Mouse (Mus musculus) midbrain, embryonic 16.5 days (tissue): ENCODE measurements around the gene Cdca7. TPM values are rescaled to one million over a fixed set of nuclear protein-coding genes. Genes with fewer than 3 reads are reported as not detected.

ENCODE experiments used
- ATAC-seq: fragments of 200-750 bp; cut with Nextera tagmentation; 2 replicates; pipeline ENCODE4 v1.8.0; 2017; ENCODE audit warnings: moderate TSS enrichment
- H3K27ac ChIP-seq: fragments of 300-500 bp; sonication (generic); 2 replicates; pipeline ENCODE4 v1.5.1; 2014; ENCODE audit warnings: mild to moderate bottlenecking, low read length, mixed read lengths
- H3K27me3 ChIP-seq: fragments of 300-500 bp; sonication (generic); 2 replicates; pipeline ENCODE4 v1.6.1; 2014; ENCODE audit warnings: low read depth, low read length, mixed read lengths; ENCODE audit not compliant: control insufficient read depth, insufficient read depth
- H3K36me3 ChIP-seq: fragments of 300-500 bp; sonication (generic); 2 replicates; pipeline ENCODE4 v1.6.1; 2014; ENCODE audit warnings: mild to moderate bottlenecking, low read length, moderate library complexity, mixed read lengths; ENCODE audit not compliant: control insufficient read depth, insufficient read depth
- H3K4me1 ChIP-seq: fragments of 300-500 bp; sonication (generic); 2 replicates; pipeline ENCODE4 v1.6.1; 2014; ENCODE audit warnings: mild to moderate bottlenecking, low read length, mixed read lengths; ENCODE audit not compliant: control insufficient read depth, insufficient read depth
- H3K4me2 ChIP-seq: fragments of 300-500 bp; sonication (generic); 2 replicates; pipeline ENCODE4 v1.6.1; 2014; ENCODE audit warnings: mild to moderate bottlenecking, low read length, mixed read lengths
- H3K4me3 ChIP-seq: fragments of 300-500 bp; sonication (generic); 2 replicates; pipeline ENCODE4 v1.5.1; 2014; ENCODE audit warnings: low read depth, mild to moderate bottlenecking, low read length, moderate library complexity, mixed read lengths
- H3K9ac ChIP-seq: fragments of 300-500 bp; sonication (generic); 2 replicates; pipeline ENCODE4 v1.6.1; 2014; ENCODE audit warnings: low read depth, low read length, mixed read lengths
- H3K9me3 ChIP-seq: fragments of 300-500 bp; sonication (generic); replicated peaks from 2 replicates; pipeline ENCODE4 v1.6.1; 2014; ENCODE audit warnings: mild to moderate bottlenecking, low read length, mixed read lengths; ENCODE audit not compliant: control insufficient read depth, poor library complexity, severe bottlenecking
- WGBS: fragments of 180-500 bp; shearing (Covaris S2); extraction: QIAGEN DNeasy Blood & Tissue Kit; methylation state at CpG from one replicate; pipeline ENCODE4 v1.1.7; 2014; 5-methylcytosine and 5-hydroxymethylcytosine counted together
- polyA plus RNA-seq: library from polyadenylated mRNA; unstranded; fragments of >200 nt; fragmentation: Nextera tagmentation; extraction: Ambion mirVana; gene quantifications from 2 replicates; pipeline ENCODE4 v1.2.1, GENCODE M21; 2015

Cdca7 gene
- polyA plus RNA-seq, 1 experiment from 2014 or later, result 14.2 TPM

DNA sequence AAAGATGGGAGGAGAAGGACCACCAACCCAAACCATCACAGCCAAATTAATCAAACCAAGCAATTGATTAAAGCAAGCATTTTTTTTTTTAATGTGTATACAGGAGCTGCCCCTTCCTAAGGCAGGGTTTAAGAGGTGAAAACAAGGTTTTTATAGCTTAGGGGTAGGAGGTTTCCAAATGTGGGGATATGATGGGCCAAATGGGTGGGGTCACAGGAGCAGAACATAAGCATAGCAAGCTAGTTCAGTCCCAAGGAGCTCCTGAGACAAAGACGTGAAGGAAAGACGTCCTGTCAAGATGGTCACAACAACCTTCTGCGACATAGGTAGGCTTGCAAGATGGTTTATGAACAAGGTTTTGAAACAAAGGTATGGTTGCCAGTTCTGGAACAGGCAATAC lies 49.6 kb downstream of the Cdca7 start:
- H3K27ac ChIP-seq, result no peak overlapping the region
- H3K4me1 ChIP-seq, result peaks cover 6% of the 10 kb centered on the region; the same call in 1 of the 2 replicates
- no peaks in the 10 kb centered on the region for H3K9me3 ChIP-seq
- no peaks in the 10 kb centered on the region for H3K36me3 ChIP-seq
- H3K9ac ChIP-seq, result no peak overlapping the region
- no peak overlapping the region for H3K4me3 ChIP-seq
- no peak for ATAC-seq
- H3K4me2 ChIP-seq, result no peak overlapping the region
- WGBS, result 89% methylated on average over 3 of the region's 3 CpGs
- H3K27me3 ChIP-seq, result peaks cover 18% of the 10 kb centered on the region

- WGBS, result 18% methylated on average over 10 of the region's 10 CpGs
Measured at GRCm38 (mm10) chr2:72529026-72529357, 53.0 kb downstream of the Cdca7 start.

GRCm38 (mm10) chr2:72529358-72530319 lies 53.7 kb downstream of the Cdca7 start:
- Histone ChIP-seq H3K9me3 (no peaks in the 10 kb centered on the region), H3K4me2 (peak overlapping the region; percentile 58), H3K9ac (peak overlapping the region; percentile 42), H3K4me3 (peak overlapping the region; percentile 31), H3K27me3 (peaks cover 13% of the 10 kb centered on the region), H3K27ac (peak overlapping the region; percentile 19; the same call in 1 of the 2 replicates), H3K36me3 (no peaks in the 10 kb centered on the region), H3K4me1 (peaks cover 6% of the 10 kb centered on the region; the same call in 1 of the 2 replicates)
- WGBS, result 8% methylated on average over 25 of the region's 25 CpGs
- ATAC-seq, result peak; percentile 51; the same call in 1 of the 2 replicates

More at GRCm38 (mm10) chr2:72529026-72529357, 53.0 kb downstream of the Cdca7 start:
- H3K4me1 ChIP-seq, result peaks cover 6% of the 10 kb centered on the region; the same call in 1 of the 2 replicates
- no peak overlapping the region for H3K27ac ChIP-seq
- H3K36me3 ChIP-seq, result no peaks in the 10 kb centered on the region
- no peak overlapping the region for H3K4me3 ChIP-seq
- peak overlapping the region; percentile 58 for H3K4me2 ChIP-seq
- peaks cover 12% of the 10 kb centered on the region for H3K27me3 ChIP-seq
- no peak for ATAC-seq
- H3K9ac ChIP-seq, result no peak overlapping the region
- no peaks in the 10 kb centered on the region for H3K9me3 ChIP-seq

- H3K4me3 ChIP-seq, result no peak overlapping the region
- 39% methylated on average over 1 of the region's 1 CpGs for WGBS
- H3K9me3 ChIP-seq, result no peaks in the 10 kb centered on the region
- no peak overlapping the region for H3K9ac ChIP-seq
- peaks cover 10% of the 10 kb centered on the region for H3K27me3 ChIP-seq
- H3K4me2 ChIP-seq, result no peak overlapping the region
- H3K36me3 ChIP-seq, result no peaks in the 10 kb centered on the region
- H3K27ac ChIP-seq, result no peak overlapping the region
- no peaks in the 10 kb centered on the region for H3K4me1 ChIP-seq
- ATAC-seq, result no peak
Measured at GRCm38 (mm10) chr2:72535889-72536288, 59.9 kb downstream of the Cdca7 start.

Other genes starting within 250 kb of the Cdca7 start
- gene Map3k20, start 190.5 kb upstream of the Cdca7 start, polyA plus RNA-seq, result 4.4 and 5.1 TPM in 2 replicates